Mouse (Mus musculus) ovary, adult 18-20 months (tissue): Measurements from ENCODE around the gene Slc47a1.
"Not testable (repeated sequence)": the region's sequence is repeated elsewhere in the genome, so short reads cannot be mapped to it uniquely, and the experiment has no call there.

Experiments
- DNase-seq: peaks from one replicate; pipeline ENCODE4 v3.0.0; 2022; ENCODE audit warnings: low spot score, mixed read lengths

The Slc47a1 gene

DNA sequence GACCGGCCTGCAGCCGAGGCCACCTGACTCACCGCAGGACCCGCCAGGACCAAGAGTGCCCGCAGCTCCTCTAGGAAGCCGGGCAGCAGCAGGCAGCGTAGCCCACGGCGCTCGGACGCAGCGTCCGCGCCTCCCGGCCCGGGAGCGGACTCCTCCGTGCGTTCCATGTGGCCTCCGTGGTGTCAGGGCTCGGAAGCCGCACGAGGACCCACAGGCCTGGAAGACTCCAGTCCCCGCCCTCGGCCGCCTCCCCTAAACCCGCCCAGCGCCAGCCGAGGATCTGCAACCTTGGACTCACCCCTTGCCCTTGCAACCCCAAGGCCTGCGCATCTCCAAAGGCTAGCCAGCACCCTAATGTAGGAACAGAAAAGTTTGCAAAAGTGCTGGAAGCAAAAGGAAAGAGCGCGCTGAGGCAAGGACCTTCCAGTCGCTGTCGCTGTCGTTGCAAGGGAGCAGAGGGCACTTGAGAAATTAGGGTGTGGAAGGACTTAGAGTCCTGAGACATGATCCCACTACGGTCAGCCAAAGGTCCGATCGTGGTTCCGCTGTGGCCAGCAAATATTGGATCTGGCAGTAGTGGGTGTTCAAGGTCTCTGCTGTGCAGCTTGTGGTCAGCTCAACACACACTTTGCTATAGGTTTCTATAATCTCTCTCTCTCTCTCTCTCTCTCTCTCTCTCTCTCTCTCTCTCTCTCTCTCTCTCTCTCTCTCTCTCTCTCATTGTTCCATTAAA, at the start of gene Slc47a1:
Gene Slc47a1, minus strand, starts transcription at position 465 of the 733 bp plus-strand sequence.
- peak; percentile 52 for DNase-seq

GRCm38 (mm10) chr11:61419253-61419652, 41.1 kb upstream of the Slc47a1 start:
- DNase-seq = no peak

GRCm38 (mm10) chr11:61417945-61418551, 39.9 kb upstream of the Slc47a1 start:
- DNase-seq = peak; percentile 54

DNA sequence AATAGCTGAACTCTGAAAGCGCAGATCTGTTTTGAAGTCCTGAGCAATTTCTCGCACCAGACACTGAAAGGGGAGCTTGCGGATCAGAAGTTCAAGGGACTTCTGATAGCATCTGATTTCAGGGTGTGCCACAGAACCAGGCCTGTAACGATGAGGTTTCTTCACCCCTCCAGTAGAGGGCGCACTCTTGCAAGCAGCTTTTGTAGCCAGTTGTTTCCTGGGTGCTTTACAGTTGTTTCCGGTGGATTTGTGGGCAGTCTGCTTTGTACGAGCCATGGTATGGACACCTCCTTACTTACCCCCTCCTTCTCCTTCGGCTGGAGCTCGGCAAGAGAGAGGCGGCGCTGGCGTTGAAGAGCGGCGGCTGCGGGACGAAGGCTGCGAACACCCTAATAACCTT, 38.4 kb upstream of the Slc47a1 start:
- not testable (repeated sequence) for DNase-seq

- no peak for DNase-seq
These were observed 37.3 kb upstream of the Slc47a1 start for GRCm38 (mm10) chr11:61415444-61415843.

- no peak for DNase-seq
These were observed 36.4 kb upstream of the Slc47a1 start for GRCm38 (mm10) chr11:61414560-61414959.

DNA sequence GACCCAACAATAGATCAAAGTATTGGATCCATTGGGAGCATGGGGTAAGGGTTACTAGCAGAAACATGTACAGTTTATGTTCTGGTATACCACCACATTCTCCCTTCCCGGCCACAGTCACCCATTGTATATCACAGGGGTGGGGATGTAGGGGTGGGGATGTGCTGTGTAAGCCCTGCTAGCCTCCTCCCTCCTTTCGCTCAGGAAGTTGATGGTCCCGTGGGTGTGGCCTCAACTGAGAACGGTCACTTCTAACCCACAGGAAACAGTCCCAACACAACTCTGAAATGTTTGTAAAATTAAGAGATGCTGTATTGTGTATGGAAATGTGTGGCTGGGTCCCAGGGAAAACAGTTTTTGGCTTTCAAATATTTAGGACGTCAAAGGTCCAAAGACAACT, 35.3 kb upstream of the Slc47a1 start:
- DNase-seq = no peak

- DNase-seq = no peak
These were observed 33.7 kb upstream of the Slc47a1 start for GRCm38 (mm10) chr11:61411809-61412208.

DNA sequence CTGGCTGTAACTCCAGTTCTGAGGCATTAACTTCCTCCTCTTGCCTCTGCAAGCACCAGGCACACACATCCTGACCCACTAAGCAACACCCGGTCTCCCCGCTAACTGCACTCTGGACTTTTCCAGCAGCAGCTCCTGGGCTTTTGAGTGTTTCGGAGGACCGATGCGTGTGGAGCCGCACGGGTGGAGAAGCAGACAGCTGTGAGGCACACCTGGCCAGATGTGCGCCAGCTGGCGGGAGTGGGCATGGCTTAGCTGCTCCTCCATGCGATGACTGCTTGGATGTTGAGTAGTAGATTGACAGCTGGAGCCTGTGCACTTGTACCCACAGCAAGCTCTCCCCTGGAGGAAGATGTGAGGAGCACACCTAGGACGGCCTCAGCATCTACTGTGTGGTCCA, 33.1 kb upstream of the Slc47a1 start:
- DNase-seq = no peak

- DNase-seq = no peak
These were observed 32.0 kb upstream of the Slc47a1 start for GRCm38 (mm10) chr11:61410129-61410528.

DNA sequence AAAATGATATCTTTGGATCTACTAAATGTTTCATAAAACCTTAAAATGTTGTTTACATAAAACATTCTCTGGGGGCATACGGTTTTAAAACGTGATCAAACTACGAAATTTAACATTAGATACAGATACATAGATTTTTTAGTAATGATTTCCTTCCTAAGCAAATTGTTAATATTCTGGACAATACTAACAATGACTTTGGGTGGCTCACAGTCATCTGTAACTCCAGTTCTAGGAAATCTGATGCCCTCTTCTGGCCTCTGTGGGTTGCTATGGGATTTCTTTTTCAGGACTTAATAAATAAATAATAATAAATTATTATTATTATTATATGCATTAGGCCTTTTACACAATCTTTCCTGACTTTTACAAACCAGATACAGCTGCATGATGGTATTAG, 30.9 kb upstream of the Slc47a1 start:
- no peak for DNase-seq

DNA sequence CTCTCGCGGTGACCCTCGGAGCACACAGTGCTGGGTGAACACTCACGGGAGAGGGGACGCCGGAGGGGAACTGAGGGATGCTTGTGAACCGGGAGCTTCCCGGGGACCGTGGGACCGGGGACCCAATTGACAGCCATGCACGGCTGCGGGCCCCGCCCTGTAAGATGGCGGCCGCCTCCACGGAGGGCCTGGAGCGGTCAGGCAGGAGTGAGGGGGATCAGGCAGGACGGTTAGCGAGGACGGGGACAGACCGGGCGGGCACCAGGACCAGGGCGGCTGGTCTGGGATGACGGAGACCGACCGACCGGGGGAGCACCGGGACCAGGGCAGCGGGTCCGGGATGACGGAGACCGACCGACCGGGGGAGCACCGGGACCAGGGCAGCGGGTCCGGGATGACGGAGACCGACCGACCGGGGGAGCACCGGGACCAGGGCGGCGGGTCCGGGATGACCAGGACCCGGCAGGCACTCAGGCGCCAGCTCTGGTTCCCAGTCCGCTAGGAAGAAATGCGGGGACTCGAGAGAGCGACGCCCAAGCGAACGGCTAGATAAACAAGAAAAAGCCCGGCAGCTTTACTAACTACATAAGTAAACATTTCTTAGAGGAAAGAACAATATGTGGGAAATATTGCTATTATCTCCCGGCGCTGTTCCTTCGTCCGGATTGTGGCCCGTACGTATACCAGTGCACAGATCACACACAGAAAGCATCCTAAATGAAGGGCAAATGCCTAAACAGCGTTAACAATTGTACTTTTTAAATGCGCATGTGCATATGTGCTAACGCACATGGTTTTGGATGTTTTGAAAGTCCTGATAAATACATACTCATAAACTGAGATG, 30.3 kb upstream of the Slc47a1 start:
- DNase-seq = peak; percentile 62

- peak; percentile 74 for DNase-seq
These were observed 29.6 kb upstream of the Slc47a1 start for GRCm38 (mm10) chr11:61407638-61408183.

GRCm38 (mm10) chr11:61401794-61402193, 23.6 kb upstream of the Slc47a1 start:
- DNase-seq = no peak

- no peak for DNase-seq
These were observed 22.7 kb upstream of the Slc47a1 start for GRCm38 (mm10) chr11:61400681-61401346.

GRCm38 (mm10) chr11:61397423-61398043, 19.4 kb upstream of the Slc47a1 start:
- not testable (repeated sequence) for DNase-seq

DNA sequence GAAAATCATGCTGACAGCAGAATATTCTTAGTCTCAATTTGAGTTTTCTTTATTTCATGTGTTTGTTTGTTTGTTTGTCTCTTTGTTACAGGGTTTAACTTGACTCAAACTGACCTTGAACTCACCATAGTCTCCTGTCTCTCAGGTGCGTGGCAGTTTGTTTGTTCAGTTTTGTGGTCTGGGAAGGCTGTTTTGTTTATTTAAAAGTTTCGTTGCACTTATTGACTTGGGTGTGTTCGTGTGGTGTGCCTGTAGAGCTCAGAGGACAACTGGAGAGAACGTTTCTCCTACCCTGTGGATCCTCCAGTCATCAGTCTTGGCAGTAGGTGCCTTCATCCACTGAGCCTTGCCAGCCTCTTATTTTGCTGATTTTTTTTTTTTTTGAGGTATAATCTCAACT, 10.8 kb upstream of the Slc47a1 start:
- no peak for DNase-seq

- DNase-seq = no peak
These were observed 9.9 kb upstream of the Slc47a1 start for GRCm38 (mm10) chr11:61388012-61388411.

DNA sequence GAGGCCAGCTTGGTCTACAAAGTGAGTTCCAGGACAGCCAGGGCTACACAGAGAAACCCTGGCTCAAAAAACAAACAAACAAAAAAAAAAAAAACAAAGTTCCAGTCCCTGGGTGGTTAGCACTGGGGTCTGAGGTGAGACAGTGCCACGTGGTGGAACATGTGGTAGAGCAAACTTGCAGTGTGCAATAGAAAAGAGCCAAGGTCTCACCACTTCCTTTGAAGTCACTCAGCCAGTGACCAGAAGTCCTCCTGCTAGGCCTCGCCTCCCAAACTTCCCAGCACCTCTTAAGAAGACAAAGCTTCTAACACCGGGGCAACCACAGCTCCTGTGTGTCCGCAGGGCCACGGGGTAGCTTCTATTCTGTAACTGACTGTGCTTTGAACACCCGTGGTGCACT, 9.1 kb upstream of the Slc47a1 start:
- no peak for DNase-seq

DNA sequence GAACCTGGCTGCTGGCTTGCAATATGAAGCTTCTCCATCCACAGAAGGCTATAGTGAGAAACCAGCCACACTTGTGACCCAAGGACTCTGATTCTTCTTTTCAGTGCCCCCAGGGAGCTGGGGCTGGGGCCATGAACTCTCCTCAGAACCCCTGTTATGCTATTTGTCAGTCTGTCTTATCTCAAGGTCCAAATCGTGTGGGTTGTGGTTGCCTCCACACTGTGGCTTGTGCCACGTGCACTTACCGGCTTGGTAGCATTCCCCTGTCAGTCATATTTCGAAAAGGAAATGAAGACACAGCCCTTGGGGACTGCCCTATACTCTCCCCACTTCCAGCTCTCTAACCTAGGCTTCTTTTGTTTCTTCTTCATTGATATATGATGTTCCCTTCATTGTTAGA, 7.6 kb upstream of the Slc47a1 start:
- DNase-seq = no peak

- DNase-seq = no peak
These were observed 3.1 kb upstream of the Slc47a1 start for GRCm38 (mm10) chr11:61381272-61381671.

- DNase-seq = no peak
These were observed 506 bp upstream of the Slc47a1 start for GRCm38 (mm10) chr11:61378651-61379050.
